Mouse (Mus musculus): Measurements from ENCODE around the gene Tmub2. TPM values are rescaled to one million over a fixed set of nuclear protein-coding genes. Genes with fewer than 3 reads are reported as not detected.
A peak's percentile ranks its signal among the peaks of the same experiment; 100 is the strongest.

Gene Tmub2
- polyA plus RNA-seq, 1 experiment = 74.7 TPM

GRCm38 (mm10) chr11:102318576-102319409, 34.1 kb downstream of the Tmub2 start:
- DNase-seq (ENCODE audit: low read depth) = peak; percentile 79
- TF ChIP-seq POLR2A (IDR thresholded peaks at IDR 0.05; ENCODE audit: borderline replicate concordance, extremely low read depth, insufficient read depth, insufficient read length, poor library complexity, severe bottlenecking) = peak; percentile 50; the same call in 1 of the 2 replicates
- no peak for TF ChIP-seq CTCF (IDR thresholded peaks at IDR 0.05; ENCODE audit: borderline replicate concordance, extremely low read depth, insufficient read depth, insufficient read length)

GRCm38 (mm10) chr11:102319410-102319792, 34.7 kb downstream of the Tmub2 start, which contains the start of gene Ubtf:
Gene Ubtf, minus strand, starts transcription at chr11:102319742.
- 0 out of 2 replicates have a peak, but pooled peaks have one; percentile 21 for TF ChIP-seq POLR2A (IDR thresholded peaks at IDR 0.05; ENCODE audit: borderline replicate concordance, extremely low read depth, insufficient read depth, insufficient read length, poor library complexity, severe bottlenecking)
- TF ChIP-seq CTCF (IDR thresholded peaks at IDR 0.05; ENCODE audit: borderline replicate concordance, extremely low read depth, insufficient read depth, insufficient read length) = no peak
- peak; percentile 93 for DNase-seq (ENCODE audit: low read depth)

GRCm38 (mm10) chr11:102319941-102320685, 35.4 kb downstream of the Tmub2 start:
- no peak for TF ChIP-seq CTCF (IDR thresholded peaks at IDR 0.05; ENCODE audit: borderline replicate concordance, extremely low read depth, insufficient read depth, insufficient read length)
- TF ChIP-seq POLR2A (IDR thresholded peaks at IDR 0.05; ENCODE audit: borderline replicate concordance, extremely low read depth, insufficient read depth, insufficient read length, poor library complexity, severe bottlenecking) = peak; percentile 52; the same call in 1 of the 2 replicates
- DNase-seq (ENCODE audit: low read depth) = peak; percentile 98

GRCm38 (mm10) chr11:102320686-102321005, 35.9 kb downstream of the Tmub2 start:
- TF ChIP-seq POLR2A (IDR thresholded peaks at IDR 0.05; ENCODE audit: borderline replicate concordance, extremely low read depth, insufficient read depth, insufficient read length, poor library complexity, severe bottlenecking) = no peak
- peak; percentile 12; the same call in 1 of the 2 replicates for TF ChIP-seq CTCF (IDR thresholded peaks at IDR 0.05; ENCODE audit: borderline replicate concordance, extremely low read depth, insufficient read depth, insufficient read length)
- peak; percentile 90 for DNase-seq (ENCODE audit: low read depth)

- no peak for DNase-seq (ENCODE audit: low read depth)
- TF ChIP-seq POLR2A (IDR thresholded peaks at IDR 0.05; ENCODE audit: borderline replicate concordance, extremely low read depth, insufficient read depth, insufficient read length, poor library complexity, severe bottlenecking) = no peak
Measured at GRCm38 (mm10) chr11:102321931-102322330, 37.2 kb downstream of the Tmub2 start.

GRCm38 (mm10) chr11:102323516-102323915, 38.8 kb downstream of the Tmub2 start:
- DNase-seq (ENCODE audit: low read depth) = no peak
- TF ChIP-seq POLR2A (IDR thresholded peaks at IDR 0.05; ENCODE audit: borderline replicate concordance, extremely low read depth, insufficient read depth, insufficient read length, poor library complexity, severe bottlenecking) (no peak), CTCF (IDR thresholded peaks at IDR 0.05; ENCODE audit: borderline replicate concordance, extremely low read depth, insufficient read depth, insufficient read length) (no peak)

- TF ChIP-seq CTCF (IDR thresholded peaks at IDR 0.05; ENCODE audit: borderline replicate concordance, extremely low read depth, insufficient read depth, insufficient read length) = no peak
- no peak for TF ChIP-seq POLR2A (IDR thresholded peaks at IDR 0.05; ENCODE audit: borderline replicate concordance, extremely low read depth, insufficient read depth, insufficient read length, poor library complexity, severe bottlenecking)
- DNase-seq (ENCODE audit: low read depth) = no peak
Measured at GRCm38 (mm10) chr11:102327250-102327649, 42.5 kb downstream of the Tmub2 start.

- TF ChIP-seq CTCF (IDR thresholded peaks at IDR 0.05; ENCODE audit: borderline replicate concordance, extremely low read depth, insufficient read depth, insufficient read length) = no peak
- no peak for TF ChIP-seq POLR2A (IDR thresholded peaks at IDR 0.05; ENCODE audit: borderline replicate concordance, extremely low read depth, insufficient read depth, insufficient read length, poor library complexity, severe bottlenecking)
- DNase-seq (ENCODE audit: low read depth) = no peak
Measured at GRCm38 (mm10) chr11:102327839-102328238, 43.1 kb downstream of the Tmub2 start.

- no peak for DNase-seq (ENCODE audit: low read depth)
- TF ChIP-seq POLR2A (IDR thresholded peaks at IDR 0.05; ENCODE audit: borderline replicate concordance, extremely low read depth, insufficient read depth, insufficient read length, poor library complexity, severe bottlenecking) = no peak
- no peak for TF ChIP-seq CTCF (IDR thresholded peaks at IDR 0.05; ENCODE audit: borderline replicate concordance, extremely low read depth, insufficient read depth, insufficient read length)
Measured at GRCm38 (mm10) chr11:102329518-102329917, 44.8 kb downstream of the Tmub2 start.

GRCm38 (mm10) chr11:102330039-102330438, 45.3 kb downstream of the Tmub2 start:
- DNase-seq (ENCODE audit: low read depth) = no peak
- no peak for TF ChIP-seq CTCF (IDR thresholded peaks at IDR 0.05; ENCODE audit: borderline replicate concordance, extremely low read depth, insufficient read depth, insufficient read length)
- TF ChIP-seq POLR2A (IDR thresholded peaks at IDR 0.05; ENCODE audit: borderline replicate concordance, extremely low read depth, insufficient read depth, insufficient read length, poor library complexity, severe bottlenecking) = no peak

GRCm38 (mm10) chr11:102331806-102332205, 47.1 kb downstream of the Tmub2 start:
- TF ChIP-seq CTCF (IDR thresholded peaks at IDR 0.05; ENCODE audit: borderline replicate concordance, extremely low read depth, insufficient read depth, insufficient read length) (no peak), POLR2A (IDR thresholded peaks at IDR 0.05; ENCODE audit: borderline replicate concordance, extremely low read depth, insufficient read depth, insufficient read length, poor library complexity, severe bottlenecking) (no peak)

More at GRCm38 (mm10) chr11:102331806-102332205, 47.1 kb downstream of the Tmub2 start:
- no peak for DNase-seq (ENCODE audit: low read depth)

Measured in brain, embryonic 14.5 days (tissue).